Mouse (Mus musculus): ENCODE measurements around the gene Acer1. TPM values are rescaled to one million over a fixed set of nuclear protein-coding genes. Genes with fewer than 3 reads are reported as not detected.

The Acer1 gene
- under 1 TPM; 0.17 to 0.28 TPM for total RNA-seq (2021)
- long read RNA-seq, experiment 1, result 0 reads
- long read RNA-seq, experiment 2, result 0 reads

DNA sequence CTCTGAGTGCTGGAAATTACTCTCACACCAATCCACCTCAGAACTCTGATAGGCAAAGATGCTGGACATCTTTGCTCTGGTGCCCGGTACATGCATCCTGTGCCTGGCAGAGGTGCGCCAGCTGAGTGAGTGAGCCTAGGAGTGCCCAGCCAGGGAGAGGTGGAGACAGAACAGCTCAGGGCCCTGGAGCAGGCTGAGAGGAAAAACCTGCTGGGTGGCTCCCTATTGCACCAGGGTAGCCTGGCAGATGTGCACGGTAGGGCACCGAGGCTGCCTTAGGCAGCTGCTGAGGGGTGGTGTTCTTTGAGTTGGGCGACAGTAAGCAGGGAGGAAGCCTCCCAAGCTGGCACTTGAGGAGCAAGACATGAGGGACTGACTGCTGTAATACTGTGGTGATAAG lies at the start of gene Acer1:
Acer1 (minus strand) TSS at position 114 of the 400 bp plus-strand sequence.
- DNase-seq (ENCODE audit: low spot score in 2 of 2), result no peak

- peak in 1 of 2 experiments; percentile 25 for DNase-seq (ENCODE audit: low spot score in 2 of 2)
These were observed 49.2 kb upstream of the Acer1 start, which contains the start of gene Khsrp for GRCm38 (mm10) chr17:57030931-57031660. TSS of gene Khsrp (minus strand) at chr17:57031522.

DNA sequence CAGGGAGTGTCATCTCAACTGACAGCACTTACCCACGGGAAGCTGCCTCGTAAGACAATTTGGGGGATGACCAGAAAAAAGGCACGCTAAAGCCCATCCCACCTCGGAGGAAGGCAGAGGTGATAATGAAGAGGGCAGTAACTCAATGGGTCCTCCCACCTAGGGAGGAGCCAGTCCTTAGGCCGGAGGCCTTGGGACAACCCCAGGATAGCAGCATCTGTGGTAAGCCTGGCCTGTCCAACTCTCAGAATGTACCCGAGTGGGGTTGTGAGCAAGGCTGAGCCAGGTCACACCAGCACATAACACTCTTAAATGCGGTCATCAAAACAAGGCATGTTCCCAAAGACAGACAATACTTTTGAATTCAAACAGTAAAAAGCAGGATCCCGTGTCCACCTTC lies 47.8 kb upstream of the Acer1 start:
- no peak for DNase-seq (ENCODE audit: low spot score in 2 of 2)

DNA sequence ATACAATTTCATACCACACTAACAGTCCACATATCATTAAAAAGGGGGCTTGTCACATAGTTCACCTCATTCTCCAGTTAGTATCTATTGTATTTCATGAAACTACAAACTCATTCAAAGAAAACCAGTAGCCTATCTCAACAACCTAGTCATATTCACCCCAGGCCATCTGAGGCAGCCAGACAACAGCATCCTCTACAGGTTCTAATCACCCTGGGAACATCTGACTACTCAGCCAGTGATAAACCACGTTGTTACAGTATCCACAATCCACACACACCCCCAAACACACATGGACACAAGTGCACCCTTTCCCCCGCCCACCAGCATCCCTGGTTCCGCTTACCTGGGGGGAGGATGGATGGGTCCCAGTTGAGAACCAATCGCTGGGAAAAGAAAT lies 45.5 kb upstream of the Acer1 start:
- no peak for DNase-seq (ENCODE audit: low spot score in 2 of 2)

DNA sequence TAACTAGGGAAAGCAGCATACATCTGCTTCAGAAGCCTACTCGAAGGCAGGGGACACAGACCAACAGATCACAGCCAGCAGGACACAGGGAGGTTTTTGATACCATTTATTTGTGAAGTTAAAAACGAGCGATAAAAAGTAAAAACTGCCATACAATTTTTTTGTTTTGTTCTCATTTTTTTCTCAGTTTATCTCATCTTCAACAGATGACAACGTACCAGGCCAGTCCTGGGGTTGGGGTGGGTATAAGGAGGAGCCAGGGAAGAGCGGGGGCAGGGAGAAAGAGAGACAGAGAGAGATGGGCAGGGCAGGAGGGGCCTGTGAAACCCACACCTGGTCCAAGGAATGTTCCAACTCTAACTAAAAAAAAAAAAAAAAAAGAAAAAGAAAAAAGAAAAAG lies 39.0 kb upstream of the Acer1 start:
- DNase-seq (ENCODE audit: low spot score in 2 of 2), result no peak

DNA sequence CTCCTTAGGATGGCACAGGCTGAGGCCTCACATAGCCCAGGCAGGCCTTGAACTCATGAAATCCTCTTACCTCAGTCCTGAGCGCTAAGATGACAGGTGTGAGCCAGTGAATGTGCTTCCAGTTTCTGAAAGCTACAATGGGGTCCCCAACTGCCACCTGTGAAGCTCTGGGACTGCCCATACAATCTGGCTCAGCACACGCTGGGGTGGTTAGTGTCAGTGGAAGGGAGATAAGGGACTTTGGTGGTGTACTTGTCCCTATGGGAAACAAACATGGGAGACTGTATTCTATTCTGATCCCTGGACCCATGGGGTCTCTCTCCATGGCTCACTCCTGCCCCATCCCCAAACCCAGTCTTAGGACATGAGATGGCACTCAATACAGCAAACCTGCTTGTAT lies 37.8 kb upstream of the Acer1 start:
- no peak for DNase-seq (ENCODE audit: low spot score in 2 of 2)

DNA sequence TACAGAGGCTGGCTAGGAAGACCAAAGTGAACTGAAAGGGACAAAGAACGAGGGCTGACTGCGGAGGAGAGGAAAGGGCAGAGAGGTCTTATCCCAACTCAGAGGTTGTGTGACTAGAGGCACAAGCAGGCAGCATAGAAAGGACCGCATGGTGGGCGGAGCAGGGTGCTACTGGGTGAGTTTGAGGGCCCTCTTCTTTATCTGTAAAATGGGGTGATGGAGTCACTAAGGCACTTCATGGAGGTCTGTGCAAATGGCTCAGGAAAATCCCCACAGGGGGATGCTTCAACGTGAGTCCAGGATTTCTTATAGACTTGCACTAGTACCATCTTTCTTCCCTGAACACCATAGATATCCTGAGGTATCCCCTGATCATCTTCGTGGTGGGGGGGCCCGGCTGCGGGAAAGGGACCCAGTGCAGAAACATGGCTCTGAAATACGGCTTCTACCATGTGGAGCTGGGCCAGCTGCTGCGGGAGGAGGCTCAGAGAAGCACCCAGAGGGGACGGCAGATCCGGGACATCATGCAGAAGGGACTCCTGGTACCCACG lies 30.4 kb upstream of the Acer1 start:
- DNase-seq (ENCODE audit: low spot score in 2 of 2), result no peak

DNA sequence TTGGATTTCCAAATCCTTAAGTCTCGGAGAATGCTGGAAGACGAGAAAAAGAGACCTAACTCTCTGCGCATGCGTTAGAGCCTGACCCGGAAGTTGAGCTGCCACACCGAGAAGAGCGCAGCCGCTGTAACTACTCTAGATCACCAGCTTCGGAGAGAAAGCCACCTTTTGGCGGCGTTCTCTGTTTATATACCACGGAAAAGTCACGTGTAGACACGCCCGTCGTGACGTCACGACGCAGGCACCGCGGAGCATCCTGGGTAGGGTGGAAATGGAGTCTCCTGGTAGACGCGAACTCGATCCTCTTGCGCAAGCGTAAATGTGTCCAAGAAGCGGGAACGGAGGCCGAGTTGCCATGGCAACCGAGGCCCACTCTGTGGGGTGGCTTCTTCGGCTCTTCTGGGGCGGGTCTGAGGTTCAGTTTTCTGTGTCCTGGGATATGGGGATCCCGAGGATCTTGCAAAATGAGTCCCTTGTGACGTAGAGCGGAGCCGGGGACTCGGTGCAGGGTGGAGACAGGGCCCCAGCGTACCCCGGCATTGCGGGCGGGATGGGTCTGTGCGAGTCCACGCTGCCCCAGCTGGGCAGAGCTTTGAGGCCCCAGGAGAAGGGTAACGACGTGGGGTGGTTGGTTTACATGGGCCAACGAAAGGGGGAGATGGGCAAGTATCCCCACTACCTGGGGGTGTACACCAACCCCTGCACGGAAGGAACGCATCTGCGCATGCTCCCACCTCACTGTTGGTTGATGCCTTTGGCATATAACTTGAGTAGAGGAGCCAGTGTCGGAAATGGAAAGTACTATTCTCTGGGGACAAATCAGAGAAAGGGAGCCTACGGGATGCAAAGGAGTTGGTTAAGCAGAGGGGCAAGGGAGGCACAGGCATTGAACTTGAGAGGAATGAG lies 29.6 kb upstream of the Acer1 start, which contains the start of the genes Gtf2f1 and Gm17949:
Gtf2f1 (minus strand) TSS at position 53 of the 906 bp plus-strand sequence.
Gm17949 (plus strand) TSS at position 234 of the 906 bp plus-strand sequence.
- peak; percentile 81 to 90 for DNase-seq (ENCODE audit: low spot score in 2 of 2)

GRCm38 (mm10) chr17:57010911-57011235 lies 28.9 kb upstream of the Acer1 start:
- DNase-seq (ENCODE audit: low spot score in 2 of 2), result no peak

GRCm38 (mm10) chr17:57007137-57007905 lies 25.4 kb upstream of the Acer1 start:
- no peak for DNase-seq (ENCODE audit: low spot score in 2 of 2)

DNA sequence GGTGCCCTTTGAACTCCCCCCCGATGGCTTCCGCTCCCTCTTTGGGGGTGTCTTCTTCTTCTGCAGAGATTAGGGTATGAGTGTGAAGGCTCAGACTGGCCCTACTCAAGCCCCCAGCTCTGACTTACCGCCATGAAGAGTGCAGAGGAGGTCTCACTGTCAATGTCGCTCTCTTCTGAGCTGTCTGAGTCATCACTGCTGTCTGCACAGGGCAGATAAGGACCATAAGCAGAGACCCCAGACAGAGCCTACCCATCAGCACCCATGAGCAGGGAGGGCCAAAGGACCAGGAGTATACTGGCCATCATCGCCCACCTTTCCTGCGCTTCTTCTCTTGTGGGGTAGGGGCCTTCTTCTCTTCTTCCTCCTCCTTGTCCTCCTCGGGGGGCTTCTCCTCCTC lies 22.1 kb upstream of the Acer1 start:
- no peak for DNase-seq (ENCODE audit: low spot score in 2 of 2)

DNA sequence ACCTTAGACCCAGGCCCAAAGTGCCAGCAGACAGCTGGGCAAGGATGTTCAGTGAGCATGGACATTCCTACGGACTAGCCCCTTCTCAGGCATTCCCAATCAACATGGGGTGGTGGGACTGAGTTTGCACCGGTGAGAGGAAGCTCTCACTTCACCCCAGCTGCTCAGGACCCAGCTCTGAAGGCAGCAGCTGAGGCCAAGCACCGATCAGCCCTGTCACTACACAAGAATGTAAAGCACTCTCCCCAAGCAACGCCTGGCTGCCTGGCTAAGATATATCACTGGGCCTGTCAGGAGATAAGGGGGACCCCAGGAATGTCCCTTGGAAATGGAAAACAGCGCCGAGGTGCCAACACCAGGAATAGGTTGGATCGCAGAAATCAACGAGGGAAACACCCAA lies 19.3 kb upstream of the Acer1 start:
- DNase-seq (ENCODE audit: low spot score in 2 of 2), result no peak

- DNase-seq (ENCODE audit: low spot score in 2 of 2), result no peak
These were observed 18.2 kb upstream of the Acer1 start, which contains the start of gene Pspn for GRCm38 (mm10) chr17:56999968-57000609. TSS of gene Pspn (minus strand) at chr17:57000018.

DNA sequence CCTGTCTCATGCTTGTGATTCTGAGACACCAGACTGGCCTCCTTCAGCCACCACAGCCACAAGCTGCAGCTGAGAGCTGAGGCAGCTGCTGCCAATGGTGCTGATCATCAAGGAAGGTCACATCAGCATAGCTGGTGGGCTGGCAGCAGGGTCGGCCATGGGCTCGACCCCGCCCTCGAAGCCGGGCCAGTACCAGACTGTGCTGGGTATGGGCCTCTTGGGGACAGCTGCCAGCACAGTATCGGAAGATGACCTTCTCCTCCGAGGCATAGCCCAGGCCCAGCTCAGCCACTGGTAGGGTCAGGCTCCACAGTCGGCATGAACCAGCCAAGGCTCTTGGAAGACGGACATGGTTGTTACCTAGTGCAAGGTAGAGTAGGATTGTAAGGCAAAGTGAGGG lies 17.5 kb upstream of the Acer1 start:
- DNase-seq (ENCODE audit: low spot score in 2 of 2), result no peak

- DNase-seq (ENCODE audit: low spot score in 2 of 2), result peak; percentile 82 to 90
These were observed 15.2 kb upstream of the Acer1 start, which contains the start of gene Alkbh7 for GRCm38 (mm10) chr17:56997029-56997667. TSS of gene Alkbh7 (plus strand) at chr17:56997339.

GRCm38 (mm10) chr17:56996506-56996905 lies 14.6 kb upstream of the Acer1 start:
- DNase-seq (ENCODE audit: low spot score in 2 of 2), result no peak

DNA sequence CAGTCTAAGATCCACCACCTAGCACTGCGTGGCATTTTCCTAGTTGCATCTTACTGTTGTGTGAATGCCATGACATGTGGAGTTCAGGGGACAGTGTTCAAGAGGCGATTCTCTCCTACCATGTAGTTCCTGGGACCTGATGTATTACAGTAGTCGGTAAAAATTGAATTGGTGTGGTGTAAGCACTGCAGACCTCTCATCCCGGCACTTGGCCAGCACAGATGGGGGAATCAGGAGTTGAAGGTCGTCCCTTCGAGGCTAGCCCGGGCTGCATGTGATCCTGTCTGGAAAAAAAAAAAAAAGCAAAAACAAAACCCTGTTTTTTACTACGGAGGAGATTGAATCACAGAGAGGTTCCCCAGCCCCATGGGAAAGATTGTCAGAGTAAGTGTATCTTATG lies 13.1 kb upstream of the Acer1 start:
- DNase-seq (ENCODE audit: low spot score in 2 of 2), result no peak

DNA sequence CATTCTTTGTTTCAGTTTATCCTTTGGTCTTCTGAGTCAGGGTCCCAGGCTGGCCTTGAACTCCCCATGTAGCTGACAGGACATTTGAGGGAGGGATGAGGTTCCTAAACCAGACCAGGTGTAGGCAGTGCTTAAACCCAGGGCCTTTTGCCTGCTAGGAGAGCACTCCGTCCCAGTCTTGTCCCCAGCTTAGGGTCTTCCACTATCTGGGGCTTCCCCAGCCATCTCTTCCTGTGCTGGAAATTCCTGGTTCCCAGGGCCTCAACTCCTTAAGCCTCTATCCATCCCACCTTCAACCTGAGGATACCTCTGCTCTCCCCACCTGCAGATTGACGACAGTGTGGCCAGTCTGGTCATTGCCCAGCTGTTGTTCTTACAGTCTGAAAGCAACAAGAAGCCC lies 9.0 kb upstream of the Acer1 start:
- DNase-seq (ENCODE audit: low spot score in 2 of 2), result no peak

DNA sequence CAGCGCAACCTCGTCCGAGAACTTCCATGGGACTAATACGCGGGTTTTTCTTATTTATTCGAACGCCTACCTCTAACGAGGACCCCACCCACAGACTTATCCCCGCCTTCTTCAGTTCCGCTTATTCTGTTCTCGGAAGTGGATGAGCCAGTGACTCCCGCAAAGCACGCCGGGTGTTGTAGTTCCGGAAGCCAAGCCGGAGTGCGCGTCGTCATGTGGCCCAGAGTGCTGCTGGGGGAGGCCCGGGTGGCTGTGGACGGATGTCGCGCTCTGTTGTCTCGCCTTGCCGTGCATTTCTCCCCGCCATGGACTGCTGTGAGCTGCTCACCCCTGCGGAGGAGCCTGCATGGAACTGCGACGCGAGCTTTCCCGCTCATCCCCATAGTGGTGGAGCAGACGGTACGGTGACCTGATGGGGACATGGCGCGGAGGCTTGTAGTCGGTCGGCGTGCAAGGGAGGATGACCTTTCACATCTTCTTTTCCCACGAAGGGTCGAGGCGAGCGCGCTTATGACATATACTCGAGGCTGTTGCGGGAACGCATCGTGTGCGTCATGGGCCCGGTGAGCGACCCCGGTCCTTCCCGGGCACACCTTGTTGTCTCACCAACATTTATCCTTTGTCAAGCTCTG lies 8.3 kb upstream of the Acer1 start, which contains the start of gene Clpp:
Clpp (plus strand) TSS at position 191 of the 632 bp plus-strand sequence.
- DNase-seq (ENCODE audit: low spot score in 2 of 2), result peak; percentile 71 to 80

Measured in adrenal gland, postnatal 4 days (tissue).